Mouse (Mus musculus) limb, embryonic 10.5 days (tissue): ENCODE data around the gene Gm7579. TPM values are rescaled to one million over a fixed set of nuclear protein-coding genes. Genes with fewer than 3 reads are reported as not detected.
"Not testable (repeated sequence)": the region's sequence is repeated elsewhere in the genome, so short reads cannot be mapped to it uniquely, and the experiment has no call there.

Experiments used
- DNase-seq: peaks from one replicate; pipeline ENCODE4 v3.0.0-alpha.2; 2017; ENCODE audit warnings: low spot score
- H3K27ac ChIP-seq: fragments of 300-500 bp; sonication (generic); 2 replicates; pipeline ENCODE4 v1.5.1; 2016; ENCODE audit warnings: mild to moderate bottlenecking
- H3K27me3 ChIP-seq: fragments of 300-500 bp; sonication (generic); 2 replicates; pipeline ENCODE4 v1.6.1; 2016; ENCODE audit warnings: low read depth, mild to moderate bottlenecking; ENCODE audit not compliant: poor library complexity, severe bottlenecking
- H3K36me3 ChIP-seq: fragments of 300-500 bp; sonication (generic); 2 replicates; pipeline ENCODE4 v1.6.1; 2016; ENCODE audit warnings: mild to moderate bottlenecking, moderate library complexity
- H3K4me1 ChIP-seq: fragments of 300-500 bp; sonication (generic); 2 replicates; pipeline ENCODE4 v1.6.1; 2016
- H3K4me3 ChIP-seq: fragments of 300-500 bp; sonication (generic); 2 replicates; pipeline ENCODE4 v1.5.1; 2016; ENCODE audit warnings: mild to moderate bottlenecking, moderate library complexity
- H3K9me3 ChIP-seq: fragments of 300-500 bp; sonication (generic); replicated peaks from 2 replicates; pipeline ENCODE4 v1.6.1; 2016; ENCODE audit warnings: mild to moderate bottlenecking
- WGBS: fragments of 180-500 bp; shearing (Covaris S2); methylation state at CpG from one replicate; pipeline ENCODE4 v1.1.7; 2016; 5-methylcytosine and 5-hydroxymethylcytosine counted together
- polyA plus RNA-seq: library from polyadenylated mRNA; unstranded; fragments of >200 nt; fragmentation: Nextera tagmentation; extraction: Ambion mirVana; gene quantifications from 2 replicates; pipeline ENCODE4 v1.2.1, GENCODE M21; 2016

Gene Gm7579
- polyA plus RNA-seq, 1 experiment from 2014 or later, result not detected

- not testable (repeated sequence) for H3K27ac ChIP-seq, H3K9me3 ChIP-seq, H3K27me3 ChIP-seq, H3K36me3 ChIP-seq, DNase-seq, H3K4me3 ChIP-seq
- peaks cover 19% of the 10 kb centered on the region for H3K4me1 ChIP-seq
- WGBS, result 66% methylated on average over 3 of the region's 3 CpGs
Observed at GRCm38 (mm10) chr7:142229871-142230270, 18.2 kb downstream of the Gm7579 start, which contains the start of gene Krtap5-5. TSS of gene Krtap5-5 (minus strand) at chr7:142229971.

GRCm38 (mm10) chr7:142231540-142231939 lies 19.9 kb downstream of the Gm7579 start:
- Histone ChIP-seq H3K4me3 (no peak overlapping the region), H3K27ac (no peak overlapping the region), H3K9me3 (no peaks in the 10 kb centered on the region), H3K27me3 (no peaks in the 10 kb centered on the region), H3K4me1 (peaks cover 15% of the 10 kb centered on the region), H3K36me3 (no peaks in the 10 kb centered on the region)
- no peak for DNase-seq
- WGBS, result 30% methylated on average over 1 of the region's 1 CpGs

GRCm38 (mm10) chr7:142240978-142241377 lies 29.3 kb downstream of the Gm7579 start, which contains the start of gene Gm40460:
TSS of gene Gm40460 (minus strand) at chr7:142241078.
- no peak for DNase-seq
- Histone ChIP-seq H3K4me1 (no peaks in the 10 kb centered on the region), H3K9me3 (no peaks in the 10 kb centered on the region), H3K4me3 (no peak within 1 kb of the TSS), H3K27ac (no peak within 1 kb of the TSS), H3K27me3 (no peaks in the 10 kb centered on the region), H3K36me3 (no peaks in the 10 kb centered on the region)
- 50% methylated on average over 2 of the region's 2 CpGs for WGBS

- H3K4me1 ChIP-seq, result no peaks in the 10 kb centered on the region
- H3K9me3 ChIP-seq, result no peaks in the 10 kb centered on the region
- no peaks in the 10 kb centered on the region for H3K27me3 ChIP-seq
- WGBS, result 3% methylated on average over 1 of the region's 1 CpGs
- no peak overlapping the region for H3K4me3 ChIP-seq
- peak; percentile 41 for DNase-seq
- no peak overlapping the region for H3K27ac ChIP-seq
- no peaks in the 10 kb centered on the region for H3K36me3 ChIP-seq
Observed at GRCm38 (mm10) chr7:142249824-142250223, 38.2 kb downstream of the Gm7579 start.

GRCm38 (mm10) chr7:142255517-142255916 lies 43.9 kb downstream of the Gm7579 start:
- WGBS, result 0% methylated on average over 2 of the region's 2 CpGs
- no peaks in the 10 kb centered on the region for H3K9me3 ChIP-seq

GRCm38 (mm10) chr7:142258254-142258653 lies 46.6 kb downstream of the Gm7579 start, which contains the start of gene Gm2431:
TSS of gene Gm2431 (minus strand) at chr7:142258354.
- H3K4me1 ChIP-seq, H3K27ac ChIP-seq, H3K27me3 ChIP-seq, H3K36me3 ChIP-seq, DNase-seq, H3K9me3 ChIP-seq, H3K4me3 ChIP-seq: not testable (repeated sequence)
- WGBS, result 54% methylated on average over 1 of the region's 1 CpGs

More at GRCm38 (mm10) chr7:142255517-142255916, 43.9 kb downstream of the Gm7579 start:
- H3K27me3 ChIP-seq, result no peaks in the 10 kb centered on the region
- peak; percentile 36 for DNase-seq
- H3K4me3 ChIP-seq, result no peak overlapping the region
- H3K27ac ChIP-seq, result no peak overlapping the region
- H3K36me3 ChIP-seq, result no peaks in the 10 kb centered on the region
- 0 out of 2 replicates have a peak, but pooled peaks cover 3% of the 10 kb centered on the region for H3K4me1 ChIP-seq

Other genes with a start within 250 kb of the Gm7579 start
- gene Mob2, start 150.8 kb upstream of the Gm7579 start, polyA plus RNA-seq, result 67.8 and 74.4 TPM in 2 replicates
- 0.26 and 0.34 TPM in 2 replicates for gene Dusp8, start 116.0 kb upstream of the Gm7579 start, polyA plus RNA-seq
- gene Gm45618, start 91.1 kb upstream of the Gm7579 start, polyA plus RNA-seq, result not detected in 2 replicates
- not detected in 2 replicates for gene Gm39115, start 75.8 kb upstream of the Gm7579 start, polyA plus RNA-seq
- not detected in 2 replicates for gene Gm45337, start 67.3 kb upstream of the Gm7579 start, polyA plus RNA-seq
- not detected in 2 replicates for gene Gm29735, start 54.7 kb upstream of the Gm7579 start, polyA plus RNA-seq
- gene Gm4553, start 46.1 kb upstream of the Gm7579 start, polyA plus RNA-seq, result not detected in 2 replicates
- gene Krtap5-2, start 35.9 kb upstream of the Gm7579 start, polyA plus RNA-seq, result not detected in 2 replicates
- not detected in 2 replicates for gene Gm10153, start 21.5 kb upstream of the Gm7579 start, polyA plus RNA-seq
- gene Krtap5-3, start 10.5 kb upstream of the Gm7579 start, polyA plus RNA-seq, result not detected in 2 replicates
- gene Krtap5-5, start 18.1 kb downstream of the Gm7579 start, polyA plus RNA-seq, result not detected in 2 replicates
- gene Gm40460, start 29.2 kb downstream of the Gm7579 start, polyA plus RNA-seq, result not detected in 2 replicates
- not detected in 2 replicates for gene Gm2431, start 46.5 kb downstream of the Gm7579 start, polyA plus RNA-seq
- gene Gm4559, start 62.5 kb downstream of the Gm7579 start, polyA plus RNA-seq, result not detected in 2 replicates
- not detected in 2 replicates for gene Krtap5-1, start 85.3 kb downstream of the Gm7579 start, polyA plus RNA-seq
- gene Krtap5-4, start 91.7 kb downstream of the Gm7579 start, polyA plus RNA-seq, result not detected in 2 replicates
- gene Ifitm10, start 161.9 kb downstream of the Gm7579 start, polyA plus RNA-seq, result 0.53 and 0.73 TPM in 2 replicates
- gene Gm49369, start 170.8 kb downstream of the Gm7579 start, polyA plus RNA-seq, result 0.63 and 1.1 TPM in 2 replicates
- 121 and 132 TPM in 2 replicates for gene Ctsd, start 176.2 kb downstream of the Gm7579 start, polyA plus RNA-seq
- gene Syt8, start 223.0 kb downstream of the Gm7579 start, polyA plus RNA-seq, result 0.25 TPM in 1 of 2 replicates, not detected in the other
- gene Tnni2, start 229.9 kb downstream of the Gm7579 start, polyA plus RNA-seq, result 2.4 and 3.6 TPM in 2 replicates
- 28.7 and 31.1 TPM in 2 replicates for gene Lsp1, start 248.9 kb downstream of the Gm7579 start, polyA plus RNA-seq